Mouse (Mus musculus): Measurements from ENCODE around the gene Hormad2.

Hormad2 gene

DNA sequence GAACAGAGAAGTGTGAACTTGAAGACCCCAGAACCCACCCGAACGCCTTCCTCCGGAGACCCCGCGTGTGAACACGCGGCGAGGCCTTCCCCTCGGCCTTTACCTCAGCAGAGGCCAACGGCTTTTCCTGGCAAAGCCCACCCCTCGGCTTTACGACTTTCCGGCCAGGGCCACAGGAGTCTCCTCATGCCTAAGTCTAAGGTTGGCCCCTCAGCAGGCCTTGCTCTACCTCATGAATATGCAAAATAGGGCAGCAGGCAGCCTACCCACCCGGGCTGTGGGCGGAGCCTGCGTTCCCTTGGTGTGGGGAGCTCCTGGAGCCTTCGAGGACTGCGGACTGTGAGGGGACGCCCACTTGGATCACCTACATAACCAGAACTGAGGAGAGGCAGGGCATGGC is at the start of gene Hormad2:
Hormad2 (minus strand) TSS at position 128 of the 400 bp plus-strand sequence.
- no peak for DNase-seq (ENCODE audit: low read depth in 1 of 2, low spot score in 2 of 2)

DNA sequence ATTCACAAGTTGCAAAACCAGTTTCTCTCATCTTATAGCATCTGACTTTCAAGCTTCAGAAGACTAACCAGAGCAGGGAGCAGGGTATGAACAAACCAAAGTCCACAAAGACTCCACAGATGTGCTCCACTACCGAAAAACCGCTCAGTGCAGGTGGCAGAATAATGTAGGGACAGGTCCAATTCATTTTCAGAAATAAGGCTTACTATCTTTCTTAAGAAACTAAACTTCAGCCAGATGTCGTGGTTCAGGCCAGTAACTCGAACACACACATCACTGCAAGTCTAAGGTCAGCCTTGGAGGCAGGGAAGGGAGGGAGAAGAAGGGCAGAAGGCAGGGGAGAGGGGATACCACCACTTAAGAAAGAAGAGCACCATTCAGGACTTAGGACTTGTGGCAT is 48.3 kb upstream of the Hormad2 start:
- DNase-seq (ENCODE audit: low read depth in 1 of 2, low spot score in 2 of 2), result no peak

DNA sequence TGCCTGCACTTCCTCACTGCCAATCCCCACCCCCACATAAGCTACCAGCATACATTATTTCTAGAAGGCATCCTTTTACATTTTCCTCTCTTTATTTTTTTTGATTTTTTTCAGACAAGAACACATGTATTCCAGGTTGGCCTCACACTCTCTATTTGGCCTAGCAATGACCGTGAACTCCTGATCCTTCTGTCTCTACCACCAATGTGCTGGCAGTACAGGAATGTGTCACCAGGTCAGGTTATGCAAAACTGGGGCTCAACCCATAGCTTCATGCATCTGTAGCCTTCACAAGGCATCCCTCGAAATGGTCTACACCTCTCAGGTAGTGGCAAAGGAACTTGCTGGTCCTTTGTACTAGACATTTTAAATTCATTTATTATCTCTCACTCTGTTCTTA is 47.9 kb upstream of the Hormad2 start:
- no peak for DNase-seq (ENCODE audit: low read depth in 1 of 2, low spot score in 2 of 2)

DNA sequence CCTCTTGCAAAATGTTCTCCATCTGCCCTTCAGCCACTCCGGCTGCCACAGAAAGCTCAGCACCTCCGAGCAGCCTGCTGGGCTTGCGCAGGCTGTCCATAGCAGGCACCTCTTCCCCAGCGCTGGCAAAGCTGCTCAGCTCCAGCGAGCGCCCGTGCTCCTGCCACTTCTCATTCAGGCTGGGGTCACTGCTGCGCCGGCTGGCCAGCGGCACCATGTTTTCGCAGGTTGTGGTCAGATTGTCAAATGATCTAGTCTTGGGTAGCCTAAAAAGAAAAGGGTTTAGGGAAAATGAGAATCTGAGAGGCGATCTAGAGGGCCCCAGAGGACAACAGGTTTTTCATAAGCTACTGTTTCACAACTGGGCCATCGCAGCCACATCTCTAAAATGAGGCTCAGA is 47.5 kb upstream of the Hormad2 start:
- no peak for DNase-seq (ENCODE audit: low read depth in 1 of 2, low spot score in 2 of 2)

DNA sequence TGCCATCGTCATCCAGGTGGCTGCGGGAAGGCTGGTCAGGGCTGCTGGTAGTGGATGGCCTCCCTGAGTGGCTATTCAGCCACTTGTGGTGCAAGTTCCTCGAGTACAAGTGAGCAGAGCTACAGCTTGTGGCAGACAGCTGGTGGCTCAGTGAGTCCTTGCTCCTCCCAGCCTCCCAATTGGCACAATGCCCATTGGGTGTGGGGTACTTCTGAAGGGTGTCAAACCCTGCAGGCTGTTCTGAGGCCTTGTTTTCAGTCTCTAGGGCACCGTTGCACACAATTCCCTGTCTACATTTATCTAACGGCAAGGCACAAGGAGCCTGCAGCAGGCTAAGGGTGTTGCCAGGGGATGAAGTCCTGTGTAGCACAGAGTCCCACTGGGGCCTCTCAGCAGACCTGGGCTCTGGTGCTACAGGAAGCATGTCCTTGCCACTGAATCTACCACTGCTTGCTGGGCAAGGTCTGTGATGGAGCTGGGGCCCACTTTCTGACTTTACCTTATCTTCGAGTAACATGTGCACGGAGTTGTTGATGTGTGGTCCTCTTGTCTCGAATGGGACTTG is 46.6 kb upstream of the Hormad2 start:
- DNase-seq (ENCODE audit: low read depth in 1 of 2, low spot score in 2 of 2), result no peak

DNA sequence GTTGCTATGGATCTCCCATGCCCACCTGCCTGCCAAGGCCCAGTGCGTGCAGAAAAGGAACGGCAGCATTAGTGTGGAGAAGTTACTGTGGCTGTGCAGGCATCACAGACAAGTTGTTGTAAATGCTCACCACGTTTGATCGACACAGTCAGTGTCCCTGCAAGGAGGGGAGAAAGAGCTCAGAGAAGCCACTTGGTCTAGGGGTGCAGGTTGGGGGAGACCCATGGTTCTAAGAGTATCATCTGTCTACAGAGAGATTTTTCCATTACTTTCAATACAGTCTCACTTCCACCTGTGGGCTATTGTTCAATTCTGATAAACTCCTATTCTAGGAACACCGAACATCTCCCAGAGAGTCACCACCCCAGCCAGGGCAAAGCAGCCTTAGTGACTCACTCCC is 43.6 kb upstream of the Hormad2 start:
- no peak for DNase-seq (ENCODE audit: low read depth in 1 of 2, low spot score in 2 of 2)

DNA sequence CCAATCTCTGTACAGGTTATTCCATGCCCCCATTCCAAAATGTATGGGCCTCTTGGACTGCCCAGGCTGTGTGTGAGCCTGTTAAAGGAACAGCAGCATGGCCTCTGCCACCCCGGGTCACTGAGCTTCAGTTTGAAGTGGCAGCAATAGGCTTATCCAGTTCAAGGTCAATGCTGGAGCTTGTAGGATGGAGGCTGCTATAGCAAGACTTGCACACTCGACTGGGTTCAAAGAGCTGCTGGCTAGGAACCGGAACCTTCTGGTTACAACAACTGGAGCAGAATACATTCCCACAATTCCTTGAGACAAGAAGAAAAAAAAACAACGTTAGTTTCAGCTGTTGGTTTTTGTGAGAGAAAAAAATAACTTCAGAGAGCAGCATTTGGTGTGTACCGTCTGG is 41.7 kb upstream of the Hormad2 start:
- no peak for DNase-seq (ENCODE audit: low read depth in 1 of 2, low spot score in 2 of 2)

DNA sequence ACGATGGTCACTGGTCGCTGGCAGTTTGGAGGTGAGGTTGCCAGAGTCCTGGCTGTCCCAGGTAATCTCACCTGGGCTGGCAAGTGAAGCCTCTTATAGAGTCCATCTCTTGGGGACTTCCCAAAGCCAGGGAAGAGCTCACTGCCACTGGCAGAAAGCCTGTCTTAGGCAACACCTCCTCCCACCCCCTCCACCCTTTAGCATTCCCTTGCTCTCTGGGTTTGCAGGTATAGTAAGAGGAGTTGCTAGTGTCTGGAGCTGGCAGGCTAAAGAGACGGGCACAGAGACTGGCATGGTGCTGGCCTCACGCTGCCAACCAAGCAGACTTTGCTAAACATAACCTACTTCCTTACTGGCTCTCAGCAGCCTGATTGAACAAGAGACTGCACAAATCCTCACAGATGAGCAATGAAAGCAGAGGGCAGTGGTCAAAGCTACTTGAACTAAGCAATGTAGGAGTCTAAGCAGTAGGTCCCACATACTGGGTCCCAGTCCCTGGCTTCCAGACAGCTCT is 35.3 kb upstream of the Hormad2 start:
- DNase-seq (ENCODE audit: low read depth in 1 of 2, low spot score in 2 of 2), result no peak

DNA sequence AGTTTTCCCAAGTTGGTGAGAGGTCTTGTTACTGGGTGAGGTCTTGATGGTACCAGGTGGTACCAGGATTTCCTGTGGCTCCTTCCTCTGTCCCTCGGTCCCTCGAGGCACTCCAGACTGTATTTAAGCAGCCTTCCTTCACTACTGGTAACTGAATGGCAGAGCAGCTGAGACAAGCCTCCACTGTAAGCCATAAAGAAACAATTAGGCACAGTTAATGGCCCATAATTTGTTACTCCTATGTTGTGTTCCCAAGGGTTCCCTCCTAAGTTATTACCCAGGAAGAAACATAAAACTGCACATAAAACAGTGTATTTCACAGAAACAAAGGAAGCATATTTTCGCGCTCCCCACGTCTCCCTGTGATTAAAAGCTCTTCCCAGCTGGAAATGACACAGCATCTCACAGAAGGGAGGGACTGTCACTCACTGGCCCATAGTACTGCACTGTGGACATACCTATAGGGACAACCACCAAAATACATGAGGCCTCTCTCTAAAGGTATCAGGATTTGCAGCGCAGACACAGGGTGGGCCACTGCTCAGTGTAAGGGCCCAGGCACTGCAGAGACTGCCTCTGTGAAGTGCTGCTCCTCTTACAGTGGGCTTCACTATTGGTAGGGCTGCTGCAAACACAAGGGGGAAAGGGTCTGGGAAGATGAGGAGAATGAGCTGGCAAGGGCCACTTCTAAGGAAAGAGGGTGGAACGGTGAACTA is 31.7 kb upstream of the Hormad2 start:
- no peak for DNase-seq (ENCODE audit: low read depth in 1 of 2, low spot score in 2 of 2)

DNA sequence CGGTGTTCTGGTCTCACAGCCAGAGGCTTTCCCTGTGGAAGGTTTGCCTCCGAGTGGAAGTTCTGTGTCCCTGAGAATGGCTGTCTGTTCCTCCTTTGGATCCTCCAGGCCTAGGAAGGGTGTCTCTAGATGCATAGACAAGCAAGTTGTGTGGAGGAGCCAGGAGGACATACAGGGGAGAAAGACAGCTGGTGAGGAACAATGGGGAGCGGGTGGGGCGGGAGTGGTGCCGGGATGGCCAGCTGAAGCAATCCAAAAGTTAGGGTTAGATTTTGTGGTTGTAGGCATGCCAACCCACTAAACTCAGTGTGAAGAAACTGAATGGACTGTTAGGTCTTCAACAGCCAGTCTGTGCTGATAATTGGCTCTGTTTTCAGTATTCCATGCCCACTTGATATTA is 30.8 kb upstream of the Hormad2 start:
- no peak for DNase-seq (ENCODE audit: low read depth in 1 of 2, low spot score in 2 of 2)

DNA sequence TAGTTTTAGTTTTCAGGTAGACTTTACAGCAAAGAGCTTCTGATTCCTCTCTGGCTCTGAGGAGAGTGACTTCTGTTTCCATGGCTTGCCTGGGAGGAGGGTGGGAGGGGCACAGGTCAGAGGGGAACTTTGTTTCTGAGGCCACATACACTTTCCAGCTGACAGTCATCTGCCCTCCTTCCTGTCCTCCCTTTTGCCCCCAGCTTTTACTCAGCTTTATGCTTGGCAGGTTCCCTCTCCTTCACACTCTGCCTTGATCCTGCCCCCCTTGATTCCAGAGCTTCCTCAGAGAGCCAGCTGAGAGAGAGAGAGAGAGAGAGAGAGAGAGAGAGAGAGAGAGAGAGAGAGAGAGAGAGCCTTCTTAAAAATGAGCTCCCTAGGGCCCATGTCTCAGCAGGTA is 30.3 kb upstream of the Hormad2 start:
- no peak for DNase-seq (ENCODE audit: low read depth in 1 of 2, low spot score in 2 of 2)

DNA sequence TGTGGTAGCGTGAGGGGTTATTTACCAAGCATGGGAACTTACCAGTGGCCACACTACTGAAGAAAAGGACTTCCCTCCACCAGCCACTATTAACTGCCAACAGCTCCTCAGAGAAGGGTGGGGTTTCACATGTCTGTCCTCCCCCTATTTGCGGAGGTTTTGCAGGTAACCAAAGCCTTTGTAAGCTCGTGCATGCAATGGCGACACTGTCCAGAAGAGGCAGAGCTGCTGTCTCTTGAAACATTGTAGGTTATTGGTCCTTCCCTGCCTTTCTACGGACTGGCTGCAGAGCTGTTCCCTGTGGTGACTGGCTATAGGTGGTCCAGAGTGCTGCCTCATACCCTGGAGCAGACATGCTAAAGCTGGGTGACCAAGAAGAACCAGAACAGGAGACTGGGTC is 28.2 kb upstream of the Hormad2 start:
- DNase-seq (ENCODE audit: low read depth in 1 of 2, low spot score in 2 of 2), result no peak

DNA sequence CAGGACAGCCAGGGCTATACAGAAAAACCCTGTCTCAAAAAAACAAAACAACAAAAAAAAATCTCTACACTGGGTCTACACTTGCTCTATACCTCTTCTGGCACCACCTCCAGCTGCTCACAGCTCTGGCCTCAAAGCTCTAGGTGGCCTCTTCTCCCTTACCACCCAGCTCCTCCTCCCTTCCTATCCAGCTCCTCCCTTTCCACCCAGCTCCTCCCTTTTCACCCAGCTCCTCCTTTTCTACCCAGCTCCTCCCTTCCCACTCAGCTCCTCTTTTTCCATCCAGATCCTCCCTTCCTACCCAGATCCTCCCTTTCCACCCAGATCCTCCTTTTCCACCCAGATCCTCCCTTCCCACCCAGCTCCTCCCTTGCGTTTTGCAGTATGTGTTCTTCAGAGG is 26.5 kb upstream of the Hormad2 start:
- no peak for DNase-seq (ENCODE audit: low read depth in 1 of 2, low spot score in 2 of 2)

DNA sequence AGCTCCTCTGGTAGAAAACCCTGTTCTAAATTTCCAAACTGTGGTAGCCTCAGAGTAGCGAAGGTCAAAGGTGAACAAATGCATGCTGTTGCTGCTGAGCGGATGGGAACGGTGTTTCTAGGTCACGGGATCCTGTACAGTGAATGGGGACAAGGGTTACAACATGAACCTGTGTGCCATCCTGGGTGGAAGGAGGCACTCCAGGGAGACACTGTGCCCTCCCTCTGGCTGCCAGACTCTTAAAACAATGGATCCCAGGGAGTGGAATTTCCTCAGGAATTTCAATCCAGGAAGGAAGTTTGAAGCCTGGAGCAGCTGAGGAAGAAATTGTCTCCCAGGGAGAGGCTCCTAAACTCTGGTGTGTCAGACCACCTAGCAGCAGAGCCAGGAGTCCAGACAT is 25.3 kb upstream of the Hormad2 start:
- no peak for DNase-seq (ENCODE audit: low read depth in 1 of 2, low spot score in 2 of 2)

DNA sequence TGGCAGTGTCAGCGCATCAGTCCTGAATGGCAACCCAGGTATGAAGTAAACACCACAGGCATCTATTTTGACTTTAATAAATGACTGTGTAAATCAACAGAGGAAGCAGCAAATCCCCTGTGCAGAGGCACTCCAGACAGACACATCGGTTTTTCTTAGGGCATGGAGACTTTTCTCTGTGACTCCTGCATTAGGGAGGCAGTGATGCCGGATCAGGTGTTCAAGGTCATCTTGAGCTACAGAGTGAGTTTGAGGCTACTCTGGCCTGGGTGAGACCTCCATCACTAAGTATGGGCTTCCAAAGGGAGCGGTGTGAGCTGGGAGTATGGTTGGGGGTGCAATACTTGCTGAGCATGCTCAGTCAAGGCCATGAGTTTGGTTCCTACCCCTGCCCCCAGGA is 23.7 kb upstream of the Hormad2 start:
- DNase-seq (ENCODE audit: low read depth in 1 of 2, low spot score in 2 of 2), result no peak

DNA sequence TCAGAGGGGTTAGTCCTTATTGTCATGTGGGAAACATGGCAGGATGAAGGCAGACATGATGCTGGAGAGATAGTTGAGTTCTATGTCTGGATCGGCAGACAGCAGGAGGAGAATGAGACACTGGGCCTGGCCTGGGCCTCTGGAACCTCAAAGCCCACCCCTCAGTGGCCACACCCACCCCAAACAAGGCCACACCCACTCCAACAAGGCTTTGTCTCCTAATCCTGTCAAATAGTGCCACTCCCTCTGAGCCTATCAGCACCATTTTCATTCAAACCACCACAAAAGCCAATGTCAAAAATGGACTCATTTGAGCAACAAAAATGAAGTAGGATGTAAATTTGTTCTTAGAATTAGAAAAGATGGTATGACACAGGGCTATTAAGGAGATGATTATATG is 23.3 kb upstream of the Hormad2 start:
- no peak for DNase-seq (ENCODE audit: low read depth in 1 of 2, low spot score in 2 of 2)

DNA sequence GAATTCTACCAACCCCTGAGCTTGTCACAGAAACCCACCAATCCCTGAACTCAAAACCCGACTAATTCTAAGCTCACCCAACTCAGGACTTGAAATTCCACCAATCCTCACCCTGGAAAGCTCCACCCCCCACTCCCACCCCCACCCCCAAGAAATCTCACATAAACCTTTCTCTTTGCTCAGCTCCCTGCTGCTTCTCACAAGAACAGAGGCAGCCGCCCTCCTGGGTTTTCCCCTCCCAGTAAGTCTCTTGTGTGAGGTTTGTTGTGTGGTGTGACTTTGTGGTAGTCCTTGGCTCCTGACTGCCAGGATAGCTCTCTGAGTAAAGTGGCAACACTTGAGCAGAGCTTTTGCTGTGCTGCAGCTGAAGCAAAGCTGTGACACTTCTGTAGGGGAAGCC is 22.0 kb upstream of the Hormad2 start:
- DNase-seq (ENCODE audit: low read depth in 1 of 2, low spot score in 2 of 2), result no peak

DNA sequence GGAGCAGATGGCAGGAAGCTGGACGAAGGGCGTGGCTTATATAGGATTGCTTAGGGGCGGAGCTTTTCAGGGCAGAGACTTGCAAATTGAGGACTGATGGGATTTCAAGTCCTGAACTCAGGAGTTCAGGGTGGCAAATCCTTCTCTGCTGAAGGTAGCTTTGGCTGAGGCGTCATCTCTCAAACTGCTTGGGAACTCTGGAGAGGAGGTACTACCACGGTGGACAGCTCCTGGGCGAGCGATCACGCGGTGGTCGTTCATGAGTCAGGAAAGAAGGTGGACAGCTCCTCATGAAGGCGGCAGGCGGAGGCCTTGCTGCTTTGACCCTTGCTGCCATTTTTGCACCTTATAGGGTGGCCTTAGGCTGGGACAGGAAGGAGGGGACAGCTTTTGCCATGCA is 20.2 kb upstream of the Hormad2 start:
- DNase-seq (ENCODE audit: low read depth in 1 of 2, low spot score in 2 of 2), result no peak

DNA sequence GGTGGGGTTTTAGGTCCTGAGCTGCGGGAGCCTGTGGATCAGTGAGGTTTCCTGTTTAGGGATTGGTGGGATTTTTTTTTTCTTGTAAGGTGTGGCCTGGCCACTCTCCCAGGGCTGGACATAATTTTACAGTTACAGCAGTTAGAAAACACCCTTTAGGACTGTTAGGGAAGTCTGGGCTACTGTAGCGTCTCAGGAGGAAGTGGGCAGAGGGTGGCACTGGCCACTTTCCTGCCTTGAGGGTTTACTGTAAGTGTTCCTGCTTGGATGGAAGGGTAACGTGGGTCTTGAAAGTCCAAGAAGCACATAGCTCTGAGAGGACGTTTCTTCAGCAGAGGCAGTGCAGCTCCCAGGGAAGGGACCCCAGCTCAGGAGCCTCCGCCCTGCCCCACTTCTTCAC is 19.7 kb upstream of the Hormad2 start:
- DNase-seq (ENCODE audit: low read depth in 1 of 2, low spot score in 2 of 2), result no peak

DNA sequence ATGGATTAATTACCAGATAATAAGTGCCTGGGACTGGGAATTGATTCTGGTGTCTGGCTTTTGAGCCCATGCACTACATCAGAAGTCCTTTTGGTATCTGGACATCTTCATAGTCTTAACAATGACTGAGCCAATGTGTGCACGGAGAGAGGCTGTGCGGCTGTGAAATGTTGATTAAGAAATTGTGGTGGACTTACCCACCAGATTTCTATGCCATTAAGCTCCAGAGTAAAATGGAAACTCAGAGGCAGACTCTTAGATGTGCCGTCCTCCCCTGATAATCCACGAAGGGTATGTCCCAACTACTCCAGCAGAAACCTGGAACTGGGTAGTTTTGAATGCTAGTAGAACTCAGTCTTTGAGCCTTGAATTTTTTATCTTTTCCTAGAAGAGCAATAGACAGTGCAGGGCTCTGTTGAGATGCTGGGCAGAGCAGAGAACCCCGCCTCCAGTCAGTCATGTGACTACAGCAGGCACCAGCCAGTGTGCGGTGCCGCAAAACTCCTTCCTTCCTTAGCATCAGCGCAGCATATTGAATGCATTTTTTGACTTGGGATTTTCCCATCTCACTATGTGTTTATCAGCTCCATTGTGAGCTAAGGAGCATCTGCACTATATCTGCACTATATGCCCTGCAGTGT is 14.1 kb upstream of the Hormad2 start:
- no peak for DNase-seq (ENCODE audit: low read depth in 1 of 2, low spot score in 2 of 2)

DNA sequence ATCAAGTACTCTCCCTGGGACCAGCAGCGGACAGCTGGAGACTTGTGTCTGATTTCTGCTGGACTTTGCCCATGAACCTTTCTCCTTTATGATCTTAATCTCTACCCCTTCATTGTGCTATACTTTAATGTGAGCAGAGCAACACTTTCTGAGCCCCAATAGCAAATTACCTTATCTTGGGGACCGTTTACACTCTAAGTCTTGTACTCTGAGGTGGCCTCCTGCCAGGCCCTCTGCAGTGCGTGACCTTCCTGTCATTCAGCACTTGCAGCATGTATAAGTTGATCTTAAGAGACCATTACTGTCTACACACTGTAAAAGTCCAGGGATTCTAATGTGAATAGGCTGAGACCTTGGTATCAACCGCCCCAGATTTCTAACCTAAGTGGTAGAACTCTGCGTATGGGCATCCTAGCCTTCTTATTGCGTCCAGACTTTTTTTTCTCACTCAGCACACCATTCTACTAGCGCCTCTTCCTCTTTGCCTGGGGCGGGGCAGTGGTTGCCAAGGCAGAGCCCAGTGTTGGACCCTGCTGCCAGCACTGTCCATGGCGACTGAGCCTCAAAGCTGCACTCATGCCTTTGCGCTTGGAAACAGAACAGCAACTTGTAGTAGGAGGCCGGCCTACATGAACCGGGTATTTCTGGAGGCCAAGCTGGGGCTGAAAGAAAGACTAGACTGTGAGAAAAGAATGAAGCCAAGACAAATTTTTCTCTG is 11.7 kb upstream of the Hormad2 start:
- DNase-seq (ENCODE audit: low read depth in 1 of 2, low spot score in 2 of 2), result no peak

DNA sequence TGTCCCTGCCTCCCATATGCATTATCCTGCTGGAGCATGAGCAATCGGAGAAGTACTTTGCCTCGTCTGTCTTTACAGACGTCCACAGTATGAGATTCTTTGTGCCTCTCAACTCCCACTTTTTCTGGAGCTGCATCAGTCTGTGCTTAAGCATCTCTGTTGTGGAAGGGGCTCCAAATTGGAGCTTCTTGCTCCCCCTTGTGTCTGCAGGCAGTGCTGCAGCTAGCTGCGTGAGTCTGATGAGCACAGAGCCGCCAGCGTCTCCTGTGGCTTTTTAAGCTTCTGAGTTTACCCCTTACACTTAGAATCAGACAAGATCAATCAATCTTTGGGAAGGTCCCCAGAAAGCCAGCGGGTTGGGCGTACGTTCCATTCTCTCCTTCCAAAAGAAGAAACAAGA is 10.2 kb upstream of the Hormad2 start:
- DNase-seq (ENCODE audit: low read depth in 1 of 2, low spot score in 2 of 2), result peak; percentile 9 to 27

Measured in monocyte, adult 2 months (primary cell).